In genomic region chr8:71248203-71248602, GRCm38 (mm10) we compare ENCODE assay signal across 21 mouse cellular contexts. TPM values are rescaled to one million over a fixed set of nuclear protein-coding genes. Genes with fewer than 3 reads are reported as not detected.
DNase-seq lines count a peak whose midpoint lies in the region; ATAC-seq lines count a peak whose summit lies in the region.
"Had no signal": no experiment of that assay in that cellular context is flagged by ENCODE, and none has a peak within 500 bp of the region (broad histone marks: within the 10 kb centered on the region; RNA-seq: fewer than 3 reads in every experiment).

No protein-coding gene starts in this region.

- 0 out of 2 replicates have a peak, but pooled peaks have one; percentile 32 for ATAC-seq in common myeloid progenitor, adult 5-6 weeks (replicated peaks; ENCODE audit: low read depth, poor library complexity, severe bottlenecking)
- peak; percentile 52 for ATAC-seq in megakaryocyte, adult 5-6 weeks (ENCODE audit: poor library complexity, severe bottlenecking)
- ATAC-seq: activated CD4-positive, CD25-positive, alpha-beta regulatory T cell, adult 4 months; CD4-positive, CD25-positive, alpha-beta regulatory T cell, adult 4 months; forebrain, embryonic 14.5 days; forebrain, embryonic 16.5 days; Patski had no signal

- peak; percentile 2 for DNase-seq in ES-CJ7 (ENCODE audit: low read depth, low spot score)
- no peak for DNase-seq in layer of hippocampus, adult 18-20 months (ENCODE audit: low spot score in 2 of 2)
- DNase-seq in ovary, postnatal 36 days (ENCODE audit: low spot score): no peak
- no peak for DNase-seq in testis, postnatal 14 days (ENCODE audit: low spot score)
- DNase-seq: adrenal gland, adult 8-10 months; adrenal gland, postnatal 14 days; adrenal gland, postnatal 36 days; B cell, adult 2 months; cerebellum, adult 11-12 months; cerebellum, adult 2 months; cerebellum, adult 9-10 months; cerebellum, postnatal 10 days; cerebellum, postnatal 25 days; embryo, embryonic 11 days had no signal

RNA-seq across cellular contexts. Expression of gene Myo9b, which starts 24.3 kb away (rescaled TPM):
- 32.7 and 33.5 TPM in 2 replicates for total RNA-seq in common myeloid progenitor, adult 5-6 weeks (2017)
- total RNA-seq in megakaryocyte, adult 5-6 weeks (2015): 57.1 and 60.8 TPM in 2 replicates
- 61.7 and 71.4 TPM in 2 replicates for total RNA-seq in megakaryocyte, adult 5-6 weeks (2017)
- 10 to 100 TPM; 29.1 to 32.8 TPM for total RNA-seq in layer of hippocampus, adult 18-20 months (2021)

RNA-seq across cellular contexts. Expression of gene Haus8, which starts 24.5 kb away (rescaled TPM):
- 40.1 and 64.0 TPM in 2 replicates for total RNA-seq in common myeloid progenitor, adult 5-6 weeks (2017)
- 39.5 and 46.9 TPM in 2 replicates for total RNA-seq in megakaryocyte, adult 5-6 weeks (2015)
- total RNA-seq in megakaryocyte, adult 5-6 weeks (2017): 74.0 and 91.2 TPM in 2 replicates
- 10 to 100 TPM; 10.8 to 12.7 TPM for total RNA-seq in layer of hippocampus, adult 18-20 months (2021)
